18 mouse cellular contexts compared by ENCODE assay signal in genomic region chr6:6121904-6122303, GRCm38 (mm10).
A peak's percentile ranks its signal among the peaks of the same experiment; 100 is the strongest.
DNase-seq lines count a peak whose midpoint lies in the region; ATAC-seq and TF ChIP-seq lines count a peak whose summit lies in the region.
"Had no signal": no experiment of that assay in that cellular context is flagged by ENCODE, and none has a peak within 500 bp of the region (broad histone marks: within the 10 kb centered on the region; RNA-seq: fewer than 3 reads in every experiment).

No protein-coding gene starts in this region.

- peaks cover 16% of the 10 kb centered on the region; the same call in 1 of the 2 replicates for H3K36me3 ChIP-seq in liver, postnatal 0 days (replicated peaks; ENCODE audit: insufficient read depth, low read length)
- peaks cover 2% of the 10 kb centered on the region; the same call in 1 of the 2 replicates for H3K36me3 ChIP-seq in ES-E14 (ENCODE audit: control insufficient read depth, insufficient read depth, low read length, poor library complexity, severe bottlenecking)
- H3K36me3 ChIP-seq: embryonic facial prominence, embryonic 12.5 days; forebrain, embryonic 12.5 days had no signal

- 0 out of 2 replicates have a peak, but pooled peaks have one; percentile 5 for ATAC-seq in liver, postnatal 0 days
- ATAC-seq: forebrain, embryonic 14.5 days; forebrain, postnatal 0 days had no signal

- H3K27ac ChIP-seq in liver, postnatal 0 days (ENCODE audit: low read depth) = no peak overlapping the region
- no peak overlapping the region for H3K27ac ChIP-seq in ES-E14 (ENCODE audit: insufficient read depth, low read depth, low read length, poor library complexity, severe bottlenecking)
- H3K27ac ChIP-seq: embryonic facial prominence, embryonic 10.5 days; embryonic facial prominence, embryonic 12.5 days; forebrain, embryonic 12.5 days had no signal

- no peak for DNase-seq in liver, postnatal 0 days
- DNase-seq in liver = no peak
- DNase-seq in ES-E14 (ENCODE audit: low read depth, low spot score) = no peak
- no peak for DNase-seq in gastrocnemius, postnatal 36 days
- no peak for DNase-seq in cerebellum, postnatal 10 days
- DNase-seq: adrenal gland, adult 2 months; adrenal gland, postnatal 10 days; adrenal gland, postnatal 25 days; cerebellum, adult 11 months; cerebellum, adult 18-20 months; cerebellum, adult 8-10 months; cerebellum, adult 9-11 months; cerebellum, postnatal 25 days; forebrain, postnatal 0 days had no signal

- H3K4me2 ChIP-seq in liver, postnatal 0 days (ENCODE audit: low read depth, low read length) = no peak overlapping the region
- H3K4me2 ChIP-seq: embryonic facial prominence, embryonic 12.5 days; forebrain, embryonic 12.5 days had no signal

- no peak for TF ChIP-seq CTCF in liver, postnatal 0 days (IDR thresholded peaks at IDR 0.05; ENCODE audit: low read depth)

- no peaks in the 10 kb centered on the region for H3K9me3 ChIP-seq in liver, postnatal 0 days (ENCODE audit: low read length)
- no peaks in the 10 kb centered on the region for H3K9me3 ChIP-seq in ES-E14 (ENCODE audit: control insufficient read depth, insufficient read depth, low read depth, low read length)
- H3K9me3 ChIP-seq: embryonic facial prominence, embryonic 10.5 days; embryonic facial prominence, embryonic 12.5 days; forebrain, embryonic 12.5 days had no signal

- intact Hi-C loops in gastrocnemius, postnatal 36 days (cut with DNase I) = no loop called here

- in situ Hi-C loops in ES-E14 (cut with MboI; ENCODE audit: low sequenced_read_pairs in 2 of 2, unreplicated experiment in 2 of 2) = no loop called here

- no peaks in the 10 kb centered on the region for H3K27me3 ChIP-seq in liver, postnatal 0 days (ENCODE audit: insufficient read depth, low read length)
- H3K27me3 ChIP-seq: embryonic facial prominence, embryonic 12.5 days; forebrain, embryonic 12.5 days had no signal

- no peak overlapping the region for H3K4me3 ChIP-seq in liver, postnatal 0 days (ENCODE audit: low read depth, low read length)
- H3K4me3 ChIP-seq in ES-E14 (ENCODE audit: insufficient read depth in 1 of 2, low read depth in 1 of 2, low read length in 2 of 2, poor library complexity in 1 of 2, severe bottlenecking in 1 of 2) = no peak overlapping the region
- H3K4me3 ChIP-seq: embryonic facial prominence, embryonic 10.5 days; embryonic facial prominence, embryonic 12.5 days; forebrain, embryonic 12.5 days had no signal

- 85% methylated on average over 5 of the region's 5 CpGs for WGBS in liver, postnatal 0 days (ENCODE audit: insufficient replicate concordance)

- no peak for TF ChIP-seq EP300 in liver, postnatal 0 days (IDR thresholded peaks at IDR 0.05; ENCODE audit: low read depth)

- H3K9ac ChIP-seq in liver, postnatal 0 days (replicated peaks) = no peak overlapping the region
- no peak overlapping the region for H3K9ac ChIP-seq in ES-E14 (ENCODE audit: insufficient read depth, low read depth, low read length, poor library complexity, severe bottlenecking)
- H3K9ac ChIP-seq: embryonic facial prominence, embryonic 12.5 days; forebrain, embryonic 12.5 days; forebrain, postnatal 0 days had no signal

- H3K4me1 ChIP-seq in liver, postnatal 0 days (ENCODE audit: insufficient read depth) = no peaks in the 10 kb centered on the region
- no peaks in the 10 kb centered on the region for H3K4me1 ChIP-seq in ES-E14 (ENCODE audit: control insufficient read depth in 2 of 2, insufficient read depth in 2 of 2, low read length in 2 of 2, poor library complexity in 1 of 2)
- H3K4me1 ChIP-seq: embryonic facial prominence, embryonic 10.5 days; embryonic facial prominence, embryonic 12.5 days; forebrain, embryonic 12.5 days had no signal

TF ChIP-seq in ES-E14, 5 proteins besides CTCF, POLR2A, EP300 and RAD21:
- TF ChIP-seq CHD2 (IDR thresholded peaks at IDR 0.05; ENCODE audit: low read depth, low read length) (no peak), HCFC1 (IDR thresholded peaks at IDR 0.05; ENCODE audit: borderline replicate concordance, insufficient read depth, low read length) (no peak), ZC3H11A (IDR thresholded peaks at IDR 0.05; ENCODE audit: borderline replicate concordance, low read depth, low read length) (no peak), MAFK (IDR thresholded peaks at IDR 0.05; ENCODE audit: insufficient read depth, low read depth, low read length) (peak; percentile 68), ZNF384 (IDR thresholded peaks at IDR 0.05; ENCODE audit: low read depth, low read length) (no peak)
TF ChIP-seq in ES-E14: peak in this region for 1.
